Mouse (Mus musculus) stomach, postnatal 0 days (tissue): ENCODE measurements around the gene Mbnl1. TPM values are rescaled to one million over a fixed set of nuclear protein-coding genes. Genes with fewer than 3 reads are reported as not detected.

Source experiments
- ATAC-seq: fragments of 200-750 bp; cut with Nextera tagmentation; 2 replicates; pipeline ENCODE4 v1.8.0; 2017; ENCODE audit not compliant: low FRiP score, low TSS enrichment
- DNase-seq: peaks from one replicate; pipeline ENCODE4 v3.0.0-alpha.2; 2016; ENCODE audit warnings: low spot score
- H3K27ac ChIP-seq: fragments of 300-500 bp; sonication (generic); replicated peaks from 2 replicates; pipeline ENCODE4 v1.5.1; 2014; ENCODE audit warnings: mild to moderate bottlenecking, control low read depth
- H3K27me3 ChIP-seq: fragments of 300-500 bp; sonication (generic); 2 replicates; pipeline ENCODE4 v1.6.1; 2014; ENCODE audit warnings: low read length; ENCODE audit not compliant: control insufficient read depth, insufficient read depth
- H3K36me3 ChIP-seq: fragments of 300-500 bp; sonication (generic); 2 replicates; pipeline ENCODE4 v1.6.1; 2014; ENCODE audit warnings: low read length, mixed read lengths; ENCODE audit not compliant: control insufficient read depth, insufficient read depth
- H3K4me1 ChIP-seq: fragments of 300-500 bp; sonication (generic); replicated peaks from 2 replicates; pipeline ENCODE4 v1.6.1; 2014; ENCODE audit warnings: antibody characterized with exemption; ENCODE audit not compliant: control insufficient read depth, insufficient read depth
- H3K4me2 ChIP-seq: fragments of 300-500 bp; sonication (generic); replicated peaks from 2 replicates; pipeline ENCODE4 v1.6.1; 2014; ENCODE audit warnings: low read depth, mild to moderate bottlenecking, control low read depth, moderate library complexity
- H3K4me3 ChIP-seq: fragments of 300-500 bp; sonication (generic); 2 replicates; pipeline ENCODE4 v1.5.1; 2014; ENCODE audit warnings: low read depth, low read length, control low read depth
- H3K9ac ChIP-seq: fragments of 300-500 bp; sonication (generic); 2 replicates; pipeline ENCODE4 v1.6.1; 2014; ENCODE audit warnings: mild to moderate bottlenecking, low read length, control low read depth, mixed read lengths
- H3K9me3 ChIP-seq: fragments of 300-500 bp; sonication (generic); 2 replicates; pipeline ENCODE4 v1.6.1; 2016; ENCODE audit warnings: low read length; ENCODE audit not compliant: control insufficient read depth
- CTCF ChIP-seq: IDR thresholded peaks from 2 replicates; pipeline ENCODE4 v1.5.1; 2016; ENCODE audit warnings: antibody characterized with exemption, low read depth, mild to moderate bottlenecking, moderate library complexity
- EP300 ChIP-seq: optimal IDR thresholded peaks from 2 replicates; pipeline ENCODE3; 2016; ENCODE audit warnings: antibody characterized with exemption
- WGBS: fragments of 180-500 bp; shearing (Covaris S2); extraction: QIAGEN DNeasy Blood & Tissue Kit; methylation state at CpG from one replicate; pipeline ENCODE4 v1.1.7; 2014; 5-methylcytosine and 5-hydroxymethylcytosine counted together
- polyA plus RNA-seq: library from polyadenylated mRNA; unstranded; fragments of >200 nt; fragmentation: Nextera tagmentation; extraction: Ambion mirVana; gene quantifications from 2 replicates; pipeline ENCODE4 v1.2.1, GENCODE M21; 2015

The Mbnl1 gene
- polyA plus RNA-seq, 1 experiment from 2014 or later, result 59.7 TPM

DNA sequence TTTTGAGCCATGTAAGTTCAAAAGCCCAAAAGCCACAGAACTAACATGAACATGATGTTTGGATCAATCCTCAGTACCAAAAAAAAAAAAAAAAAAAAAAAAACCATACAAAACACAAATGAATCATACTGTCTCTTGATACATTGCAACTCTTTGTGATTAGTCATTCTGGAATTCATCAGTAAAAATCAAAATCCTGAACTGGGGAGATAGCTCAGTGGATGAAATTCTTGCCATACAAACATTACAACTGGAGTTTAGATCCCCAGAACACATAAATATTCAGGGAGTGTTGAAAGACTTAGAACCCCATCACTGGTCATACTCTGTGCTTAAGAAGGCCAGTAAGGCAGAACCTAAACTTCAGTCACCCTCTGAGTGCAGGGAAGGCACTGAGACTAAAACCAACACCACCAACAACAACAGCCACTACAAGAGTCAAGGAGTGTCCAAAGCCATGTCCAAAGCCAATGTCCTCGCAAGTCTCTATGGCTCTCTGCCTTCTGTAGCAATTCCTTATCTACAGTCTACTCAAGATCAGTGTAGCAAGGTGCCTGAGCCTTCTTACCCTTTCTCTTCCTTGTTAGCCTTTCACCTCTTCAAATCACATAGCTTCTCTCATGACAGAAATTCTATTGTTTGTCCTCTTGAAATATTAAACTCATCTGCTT is 160.3 kb downstream of the Mbnl1 start:
- Histone ChIP-seq H3K27me3 (no peaks in the 10 kb centered on the region), H3K36me3 (no peaks in the 10 kb centered on the region), H3K4me3 (no peak overlapping the region), H3K27ac (no peak overlapping the region), H3K9me3 (no peaks in the 10 kb centered on the region), H3K4me1 (no peaks in the 10 kb centered on the region), H3K4me2 (no peak overlapping the region), H3K9ac (no peak overlapping the region)
- 94% methylated on average over 1 of the region's 1 CpGs for WGBS
- ATAC-seq (no peak), DNase-seq (no peak)
- no peak for TF ChIP-seq CTCF
- no peak for TF ChIP-seq EP300

DNA sequence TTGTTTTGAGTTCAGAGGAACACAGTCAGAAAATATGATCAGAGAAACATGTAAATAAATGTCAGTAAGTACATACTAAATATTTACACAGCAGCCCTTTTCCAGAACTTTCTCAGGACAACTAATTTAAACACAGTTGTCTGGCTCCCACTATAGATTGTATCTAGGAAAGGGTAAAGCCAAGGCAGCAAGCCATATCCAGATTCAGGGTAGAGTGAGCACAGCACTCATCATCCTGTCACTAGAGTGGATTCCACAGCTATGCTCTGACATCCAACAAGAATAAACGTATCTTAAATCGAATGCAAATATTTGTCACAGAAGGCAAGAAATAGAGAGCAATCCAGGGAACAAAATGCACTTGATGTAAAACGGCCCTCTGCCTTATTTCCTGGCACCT is 165.9 kb downstream of the Mbnl1 start:
- no peak overlapping the region for H3K4me2 ChIP-seq
- no peak overlapping the region for H3K4me3 ChIP-seq
- WGBS, result 28% methylated on average over 3 of the region's 3 CpGs
- H3K36me3 ChIP-seq, result no peaks in the 10 kb centered on the region
- ATAC-seq, result no peak
- TF ChIP-seq EP300 (no peak), CTCF (no peak)
- H3K27ac ChIP-seq, result no peak overlapping the region
- H3K9ac ChIP-seq, result no peak overlapping the region
- H3K4me1 ChIP-seq, result no peaks in the 10 kb centered on the region
- no peak for DNase-seq
- no peaks in the 10 kb centered on the region for H3K9me3 ChIP-seq
- H3K27me3 ChIP-seq, result no peaks in the 10 kb centered on the region

DNA sequence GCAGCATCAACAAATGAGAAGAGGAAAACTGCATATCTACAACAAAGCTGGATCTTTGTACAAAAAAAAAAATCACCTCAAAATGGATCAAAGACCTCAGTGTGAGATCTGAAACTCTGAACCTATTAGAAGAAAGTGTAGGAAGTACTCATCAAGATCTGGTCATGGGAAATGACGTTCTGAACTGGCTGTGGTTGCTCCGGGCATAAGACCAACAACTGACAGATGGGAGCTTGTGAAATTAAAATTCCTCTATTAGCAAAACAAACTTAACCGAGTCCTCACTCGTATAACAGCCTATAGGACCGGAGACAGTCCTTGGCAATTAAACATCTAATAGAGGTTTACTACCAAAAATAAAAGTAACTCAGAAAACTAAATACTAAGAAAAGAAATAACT is 166.5 kb downstream of the Mbnl1 start:
- no peak overlapping the region for H3K4me2 ChIP-seq
- no peaks in the 10 kb centered on the region for H3K9me3 ChIP-seq
- H3K4me3 ChIP-seq, result no peak overlapping the region
- no peak overlapping the region for H3K27ac ChIP-seq
- H3K36me3 ChIP-seq, result no peaks in the 10 kb centered on the region
- DNase-seq, result no peak
- no peaks in the 10 kb centered on the region for H3K4me1 ChIP-seq
- ATAC-seq, result no peak
- H3K9ac ChIP-seq, result no peak overlapping the region
- H3K27me3 ChIP-seq, result no peaks in the 10 kb centered on the region
- WGBS, result 34% methylated on average over 5 of the region's 5 CpGs
- TF ChIP-seq CTCF, result no peak
- TF ChIP-seq EP300, result no peak

DNA sequence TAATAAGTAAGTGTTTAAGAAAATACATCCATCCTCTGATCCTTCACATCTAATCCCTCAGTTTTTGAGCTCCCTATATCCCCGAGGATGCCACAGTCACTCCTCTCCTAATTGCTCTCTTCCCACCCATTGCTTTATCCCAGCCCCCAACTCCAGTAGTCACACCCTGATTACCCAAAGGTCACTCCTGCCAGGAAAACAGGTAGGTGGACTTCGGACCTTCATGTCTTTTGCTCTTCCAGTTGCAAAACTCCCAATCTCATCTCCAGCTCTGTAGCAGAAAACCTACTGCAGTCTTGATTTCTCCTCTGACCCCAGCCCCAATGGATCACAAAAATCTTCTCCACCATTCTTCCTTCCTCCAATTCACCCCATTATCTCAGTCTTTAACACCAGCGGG is 169.6 kb downstream of the Mbnl1 start:
- TF ChIP-seq CTCF (no peak), EP300 (no peak)
- Histone ChIP-seq H3K27ac (no peak overlapping the region), H3K4me2 (no peak overlapping the region), H3K27me3 (no peaks in the 10 kb centered on the region), H3K36me3 (no peaks in the 10 kb centered on the region), H3K4me1 (no peaks in the 10 kb centered on the region), H3K9ac (no peak overlapping the region), H3K4me3 (no peak overlapping the region), H3K9me3 (no peaks in the 10 kb centered on the region)
- DNase-seq (no peak), ATAC-seq (no peak)
- WGBS, result 83% methylated on average over 3 of the region's 3 CpGs

DNA sequence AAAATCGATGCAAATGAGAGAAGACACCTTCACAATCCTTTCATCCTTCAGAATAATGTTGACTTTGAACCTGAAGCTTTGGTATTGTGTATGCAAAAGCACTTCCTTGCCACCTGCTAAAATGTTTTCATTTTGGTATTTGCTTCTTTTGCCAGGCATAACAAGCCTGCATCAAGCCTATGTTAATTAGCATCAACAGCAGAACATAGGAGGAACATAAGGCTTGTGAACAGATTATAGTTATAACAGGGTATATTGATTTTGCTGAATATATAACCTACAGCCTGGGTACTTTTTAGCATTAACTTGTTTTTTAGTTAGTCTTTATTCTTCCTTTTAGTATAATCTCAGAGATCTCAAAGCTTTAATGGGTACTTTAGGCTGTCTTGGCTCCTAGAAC is 172.9 kb downstream of the Mbnl1 start:
- Histone ChIP-seq H3K27ac (no peak overlapping the region), H3K9me3 (no peaks in the 10 kb centered on the region), H3K27me3 (no peaks in the 10 kb centered on the region), H3K36me3 (no peaks in the 10 kb centered on the region), H3K4me2 (no peak overlapping the region), H3K4me1 (no peaks in the 10 kb centered on the region), H3K9ac (no peak overlapping the region), H3K4me3 (no peak overlapping the region)
- no peak for ATAC-seq
- WGBS, result 77% methylated on average over 1 of the region's 1 CpGs
- DNase-seq, result no peak
- TF ChIP-seq EP300 (no peak), CTCF (no peak)

DNA sequence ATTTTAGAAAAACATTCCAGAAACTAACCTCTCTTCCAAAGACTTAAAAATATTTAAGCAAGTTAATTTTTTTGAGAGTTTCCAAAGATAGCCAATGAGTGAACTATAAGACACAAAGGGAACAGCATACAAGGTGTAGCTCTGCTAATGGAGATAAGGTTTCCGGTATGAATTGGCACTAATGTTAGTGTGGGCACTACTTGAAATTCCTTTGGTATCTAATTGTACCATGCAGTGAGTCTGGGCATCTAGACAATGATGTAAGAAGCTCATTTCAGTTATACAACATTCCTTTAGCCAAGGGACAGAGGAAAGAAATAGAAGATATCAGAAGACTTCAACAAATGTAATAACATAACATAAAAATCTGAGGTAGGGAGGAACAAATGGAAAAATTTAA is 175.7 kb downstream of the Mbnl1 start:
- 76% methylated on average over 1 of the region's 1 CpGs for WGBS
- H3K4me1 ChIP-seq, result no peaks in the 10 kb centered on the region
- no peaks in the 10 kb centered on the region for H3K27me3 ChIP-seq
- H3K27ac ChIP-seq, result no peak overlapping the region
- H3K4me3 ChIP-seq, result no peak overlapping the region
- ATAC-seq (no peak), DNase-seq (no peak)
- H3K4me2 ChIP-seq, result no peak overlapping the region
- no peak for TF ChIP-seq CTCF
- TF ChIP-seq EP300, result no peak
- no peak overlapping the region for H3K9ac ChIP-seq
- no peaks in the 10 kb centered on the region for H3K36me3 ChIP-seq
- no peaks in the 10 kb centered on the region for H3K9me3 ChIP-seq
